ENCODE assay signal across 8 mouse cellular contexts in genomic region chr10:59896911-59897331, GRCm38 (mm10). TPM values are rescaled to one million over a fixed set of nuclear protein-coding genes. Genes with fewer than 3 reads are reported as not detected.
DNase-seq lines count a peak whose midpoint lies in the region; ATAC-seq and TF ChIP-seq lines count a peak whose summit lies in the region.

No protein-coding gene starts in this region.

- no peak for TF ChIP-seq CTCF in stomach, postnatal 0 days (IDR thresholded peaks at IDR 0.05; ENCODE audit: low read depth)

- no peak overlapping the region for H3K4me3 ChIP-seq in stomach, embryonic 15.5 days (replicated peaks)
- H3K4me3 ChIP-seq in stomach, postnatal 0 days (ENCODE audit: low read depth, low read length), result no peak overlapping the region
- H3K4me3 ChIP-seq in forebrain, embryonic 11.5 days (ENCODE audit: low read depth, low read length), result no peak overlapping the region
- H3K4me3 ChIP-seq in midbrain, embryonic 12.5 days, result no peak overlapping the region

- DNase-seq in stomach, postnatal 0 days (ENCODE audit: low spot score), result no peak
- DNase-seq in forebrain, embryonic 11.5 days (ENCODE audit: low spot score), result no peak
- DNase-seq in kidney, postnatal 14 days, result peak; percentile 61
- DNase-seq in thymus, postnatal 10 days (ENCODE audit: low spot score in 2 of 2), result peak; percentile 70 to 71
- DNase-seq in gastrocnemius, postnatal 10 days, result no peak
- no peak for DNase-seq in cerebellum, adult 9-11 months

- H3K27me3 ChIP-seq in stomach, embryonic 15.5 days (replicated peaks), result no peaks in the 10 kb centered on the region
- H3K27me3 ChIP-seq in stomach, postnatal 0 days (ENCODE audit: control insufficient read depth, insufficient read depth, low read length), result no peaks in the 10 kb centered on the region
- no peaks in the 10 kb centered on the region for H3K27me3 ChIP-seq in forebrain, embryonic 11.5 days (ENCODE audit: control insufficient read depth, insufficient read depth, low read length)
- no peaks in the 10 kb centered on the region for H3K27me3 ChIP-seq in midbrain, embryonic 12.5 days

- no peak overlapping the region for H3K4me2 ChIP-seq in stomach, embryonic 15.5 days
- no peak overlapping the region for H3K4me2 ChIP-seq in stomach, postnatal 0 days (replicated peaks; ENCODE audit: low read depth)
- H3K4me2 ChIP-seq in forebrain, embryonic 11.5 days (ENCODE audit: low read depth, low read length, severe bottlenecking), result peak overlapping the region; percentile 22; the same call in 1 of the 2 replicates
- peak overlapping the region; percentile 41 for H3K4me2 ChIP-seq in midbrain, embryonic 12.5 days (replicated peaks)

- no peaks in the 10 kb centered on the region for H3K9me3 ChIP-seq in stomach, embryonic 15.5 days
- no peaks in the 10 kb centered on the region for H3K9me3 ChIP-seq in stomach, postnatal 0 days (ENCODE audit: control insufficient read depth, low read length)
- no peaks in the 10 kb centered on the region for H3K9me3 ChIP-seq in forebrain, embryonic 11.5 days (ENCODE audit: control insufficient read depth, low read length)
- no peaks in the 10 kb centered on the region for H3K9me3 ChIP-seq in midbrain, embryonic 12.5 days

- H3K4me1 ChIP-seq in stomach, embryonic 15.5 days, result peaks cover 37% of the 10 kb centered on the region
- H3K4me1 ChIP-seq in stomach, postnatal 0 days (replicated peaks; ENCODE audit: control insufficient read depth, insufficient read depth), result peaks cover 12% of the 10 kb centered on the region; the same call in 1 of the 2 replicates
- peaks cover 45% of the 10 kb centered on the region for H3K4me1 ChIP-seq in forebrain, embryonic 11.5 days (replicated peaks; ENCODE audit: control insufficient read depth, insufficient read depth, low read length)
- H3K4me1 ChIP-seq in midbrain, embryonic 12.5 days, result peaks cover 66% of the 10 kb centered on the region

- ATAC-seq in stomach, embryonic 15.5 days (ENCODE audit: insufficient read depth, low FRiP score, low read depth), result no peak
- ATAC-seq in stomach, postnatal 0 days (ENCODE audit: low FRiP score, low TSS enrichment), result no peak
- no peak for ATAC-seq in forebrain, embryonic 11.5 days (replicated peaks; ENCODE audit: low FRiP score)
- ATAC-seq in midbrain, embryonic 12.5 days (ENCODE audit: low FRiP score, low read depth), result no peak

- no peak overlapping the region for H3K9ac ChIP-seq in stomach, embryonic 15.5 days
- H3K9ac ChIP-seq in stomach, postnatal 0 days (ENCODE audit: low read length), result no peak overlapping the region
- peak overlapping the region; percentile 45 for H3K9ac ChIP-seq in forebrain, embryonic 11.5 days (ENCODE audit: low read length)
- peak overlapping the region; percentile 45; the same call in 1 of the 2 replicates for H3K9ac ChIP-seq in midbrain, embryonic 12.5 days (replicated peaks)

- 0 out of 2 replicates have a peak overlapping the region, but pooled peaks have one; percentile 10 for H3K27ac ChIP-seq in stomach, embryonic 15.5 days
- no peak overlapping the region for H3K27ac ChIP-seq in stomach, postnatal 0 days (replicated peaks)
- peak overlapping the region; percentile 91 for H3K27ac ChIP-seq in forebrain, embryonic 11.5 days (ENCODE audit: low read depth, low read length)
- H3K27ac ChIP-seq in midbrain, embryonic 12.5 days (replicated peaks), result peak overlapping the region; percentile 99

- no peak for TF ChIP-seq EP300 in stomach, postnatal 0 days (optimal IDR thresholded peaks at IDR 0.05)

- peaks cover 39% of the 10 kb centered on the region for H3K36me3 ChIP-seq in stomach, embryonic 15.5 days
- peaks cover 21% of the 10 kb centered on the region for H3K36me3 ChIP-seq in stomach, postnatal 0 days (ENCODE audit: control insufficient read depth, insufficient read depth, low read length)
- peaks cover 4% of the 10 kb centered on the region; the same call in 1 of the 2 replicates for H3K36me3 ChIP-seq in forebrain, embryonic 11.5 days (ENCODE audit: control insufficient read depth, insufficient read depth, low read length)
- H3K36me3 ChIP-seq in midbrain, embryonic 12.5 days, result peaks cover 37% of the 10 kb centered on the region

- 69% methylated on average over 3 of the region's 3 CpGs for WGBS in stomach, embryonic 15.5 days
- 70% methylated on average over 3 of the region's 3 CpGs for WGBS in stomach, postnatal 0 days
- 49% methylated on average over 3 of the region's 3 CpGs for WGBS in forebrain, embryonic 11.5 days
- WGBS in midbrain, embryonic 12.5 days, result 40% methylated on average over 3 of the region's 3 CpGs

RNA-seq across cellular contexts. Expression of gene Dnajb12, which starts 17.6 kb away (rescaled TPM):
- polyA plus RNA-seq in stomach, embryonic 15.5 days (2015; fragmentation: Nextera tagmentation; extraction: Ambion mirVana), result 20.6 and 22.0 TPM in 2 replicates
- 17.4 and 19.0 TPM in 2 replicates for polyA plus RNA-seq in stomach, postnatal 0 days (2015; fragmentation: Nextera tagmentation; extraction: Ambion mirVana)
- 25.3 and 26.5 TPM in 2 replicates for polyA plus RNA-seq in forebrain, embryonic 11.5 days (2014; fragmentation: Nextera tagmentation; extraction: Ambion mirVana)
- 22.5 and 22.7 TPM in 2 replicates for polyA plus RNA-seq in midbrain, embryonic 12.5 days (2016; fragmentation: Nextera tagmentation; extraction: Ambion mirVana)
- total RNA-seq in gastrocnemius, postnatal 10 days (2021), result 10 to 100 TPM; 44.0 to 44.9 TPM

RNA-seq across cellular contexts. Expression of gene Ddit4, which starts 54.7 kb away (rescaled TPM):
- 45.6 and 45.8 TPM in 2 replicates for polyA plus RNA-seq in stomach, embryonic 15.5 days (2015; fragmentation: Nextera tagmentation; extraction: Ambion mirVana)
- polyA plus RNA-seq in stomach, postnatal 0 days (2015; fragmentation: Nextera tagmentation; extraction: Ambion mirVana), result 12.4 and 17.3 TPM in 2 replicates
- polyA plus RNA-seq in forebrain, embryonic 11.5 days (2014; fragmentation: Nextera tagmentation; extraction: Ambion mirVana), result 7.4 and 9.5 TPM in 2 replicates
- polyA plus RNA-seq in midbrain, embryonic 12.5 days (2016; fragmentation: Nextera tagmentation; extraction: Ambion mirVana), result 47.6 and 51.6 TPM in 2 replicates
- 10 to 100 TPM; 14.2 to 39.1 TPM for total RNA-seq in gastrocnemius, postnatal 10 days (2021)

Comparison
In these comparisons a context has a peak if more than half of its experiments do, and no peak if none do; other contexts are left out.
1. H3K4me2 ChIP-seq: peak in forebrain, embryonic 11.5 days (single experiment) and midbrain, embryonic 12.5 days (single experiment); none in stomach, embryonic 15.5 days (single experiment) and stomach, postnatal 0 days (single experiment).
2. H3K9ac ChIP-seq: peak in forebrain, embryonic 11.5 days (single experiment) and midbrain, embryonic 12.5 days (single experiment); none in stomach, embryonic 15.5 days (single experiment) and stomach, postnatal 0 days (single experiment).
3. DNase-seq: peak in kidney, postnatal 14 days (single experiment) and thymus, postnatal 10 days (2 of 2); none in stomach, postnatal 0 days (single experiment), forebrain, embryonic 11.5 days (single experiment), gastrocnemius, postnatal 10 days (single experiment) and cerebellum, adult 9-11 months (single experiment).